Mouse (Mus musculus) lung, postnatal 0 days (tissue): ENCODE data around the gene Castor2. TPM values are rescaled to one million over a fixed set of nuclear protein-coding genes. Genes with fewer than 3 reads are reported as not detected.

Experiments used
- ATAC-seq: fragments of 200-750 bp; cut with Nextera tagmentation; 2 replicates; pipeline ENCODE4 v1.8.0; 2017; ENCODE audit warnings: moderate library complexity
- DNase-seq: peaks from one replicate; pipeline ENCODE4 v3.0.0-alpha.2; 2016; ENCODE audit warnings: low spot score
- H3K27ac ChIP-seq: fragments of 300-500 bp; sonication (generic); 2 replicates; pipeline ENCODE4 v1.5.1; 2014; ENCODE audit warnings: antibody characterized with exemption, mild to moderate bottlenecking, low read length, mixed read lengths
- H3K27me3 ChIP-seq: fragments of 300-500 bp; sonication (generic); replicated peaks from 2 replicates; pipeline ENCODE4 v1.6.1; 2014; ENCODE audit warnings: low read length, mixed read lengths; ENCODE audit not compliant: insufficient read depth
- H3K36me3 ChIP-seq: fragments of 300-500 bp; sonication (generic); 2 replicates; pipeline ENCODE4 v1.6.1; 2014; ENCODE audit warnings: low read length, mixed read lengths; ENCODE audit not compliant: insufficient read depth
- H3K4me1 ChIP-seq: fragments of 300-500 bp; sonication (generic); 2 replicates; pipeline ENCODE4 v1.6.1; 2014; ENCODE audit warnings: antibody characterized with exemption, low read depth, low read length, mixed read lengths; ENCODE audit not compliant: insufficient read depth
- H3K4me2 ChIP-seq: fragments of 300-500 bp; sonication (generic); replicated peaks from 2 replicates; pipeline ENCODE4 v1.6.1; 2014; ENCODE audit warnings: low read depth, mild to moderate bottlenecking, low read length, moderate library complexity, mixed read lengths
- H3K4me3 ChIP-seq: fragments of 300-500 bp; sonication (generic); 2 replicates; pipeline ENCODE4 v1.5.1; 2014; ENCODE audit warnings: low read depth, low read length
- H3K9ac ChIP-seq: fragments of 300-500 bp; sonication (generic); replicated peaks from 2 replicates; pipeline ENCODE4 v1.6.1; 2014; ENCODE audit warnings: low read depth, mild to moderate bottlenecking
- H3K9me3 ChIP-seq: fragments of 300-500 bp; sonication (generic); 2 replicates; pipeline ENCODE4 v1.6.1; 2016; ENCODE audit warnings: low read length, mixed read lengths
- CTCF ChIP-seq: IDR thresholded peaks from 2 replicates; pipeline ENCODE4 v1.5.1; 2016; ENCODE audit warnings: antibody characterized with exemption, mild to moderate bottlenecking
- EP300 ChIP-seq: IDR thresholded peaks from 2 replicates; pipeline ENCODE4 v1.6.1; 2016; ENCODE audit warnings: antibody characterized with exemption, mild to moderate bottlenecking, control low read depth
- WGBS: fragments of 180-500 bp; shearing (Covaris S2); extraction: QIAGEN DNeasy Blood & Tissue Kit; methylation state at CpG from one replicate; pipeline ENCODE4 v1.1.7; 2014; 5-methylcytosine and 5-hydroxymethylcytosine counted together
- polyA plus RNA-seq: library from polyadenylated mRNA; unstranded; fragments of >200 nt; fragmentation: Nextera tagmentation; extraction: Ambion mirVana; gene quantifications from 2 replicates; pipeline ENCODE4 v1.2.1, GENCODE M21; 2015

Castor2 gene
- 6.3 and 7.8 TPM in 2 replicates for polyA plus RNA-seq

GRCm38 (mm10) chr5:134099496-134100211 is at the start of gene Castor2:
TSS of gene Castor2 (plus strand) at chr5:134099711.
- peak within 1 kb of the TSS; percentile 68 for H3K9ac ChIP-seq
- ATAC-seq, result peak; percentile 94
- peak within 1 kb of the TSS; percentile 71 for H3K27ac ChIP-seq
- no peaks in the 10 kb centered on the region for H3K9me3 ChIP-seq
- no peaks in the 10 kb centered on the region for H3K27me3 ChIP-seq
- TF ChIP-seq EP300, result no peak
- TF ChIP-seq CTCF, result 0 out of 2 replicates have a peak, but pooled peaks have one; percentile 12
- H3K4me3 ChIP-seq, result peak within 1 kb of the TSS; percentile 80
- DNase-seq, result peak; percentile 94
- under 1% methylated on average over 45 of the region's 58 CpGs for WGBS
- no peaks in the 10 kb centered on the region for H3K36me3 ChIP-seq
- peak within 1 kb of the TSS; percentile 96 for H3K4me2 ChIP-seq
- no peaks in the 10 kb centered on the region; the same call in 1 of the 2 replicates for H3K4me1 ChIP-seq

GRCm38 (mm10) chr5:134050711-134051110 is 48.8 kb upstream of the Castor2 start:
- Histone ChIP-seq H3K27me3 (no peaks in the 10 kb centered on the region), H3K27ac (no peak overlapping the region), H3K4me2 (no peak overlapping the region), H3K9me3 (no peaks in the 10 kb centered on the region), H3K36me3 (no peaks in the 10 kb centered on the region), H3K9ac (no peak overlapping the region), H3K4me1 (no peaks in the 10 kb centered on the region), H3K4me3 (no peak overlapping the region)
- WGBS, result 17% methylated on average over 10 of the region's 10 CpGs
- DNase-seq, result no peak
- no peak for TF ChIP-seq CTCF
- no peak for TF ChIP-seq EP300
- no peak for ATAC-seq

GRCm38 (mm10) chr5:134052614-134053013 is 46.9 kb upstream of the Castor2 start:
- H3K4me3 ChIP-seq, result no peak overlapping the region
- no peak overlapping the region for H3K4me2 ChIP-seq
- ATAC-seq, result no peak
- no peak for DNase-seq
- 73% methylated on average over 4 of the region's 4 CpGs for WGBS
- no peaks in the 10 kb centered on the region for H3K4me1 ChIP-seq
- TF ChIP-seq EP300 (no peak), CTCF (peak; percentile 38)
- no peaks in the 10 kb centered on the region for H3K27me3 ChIP-seq
- no peaks in the 10 kb centered on the region for H3K9me3 ChIP-seq
- no peak overlapping the region for H3K27ac ChIP-seq
- H3K36me3 ChIP-seq, result no peaks in the 10 kb centered on the region
- no peak overlapping the region for H3K9ac ChIP-seq

- Histone ChIP-seq H3K9ac (no peak overlapping the region), H3K4me1 (no peaks in the 10 kb centered on the region), H3K9me3 (no peaks in the 10 kb centered on the region), H3K27me3 (no peaks in the 10 kb centered on the region), H3K27ac (no peak overlapping the region), H3K4me3 (no peak overlapping the region), H3K36me3 (no peaks in the 10 kb centered on the region), H3K4me2 (no peak overlapping the region)
- ATAC-seq, result no peak
- DNase-seq, result no peak
- WGBS, result 75% methylated on average over 4 of the region's 4 CpGs
- no peak for TF ChIP-seq EP300
- no peak for TF ChIP-seq CTCF
Observed at GRCm38 (mm10) chr5:134054496-134054895, 45.0 kb upstream of the Castor2 start.

GRCm38 (mm10) chr5:134058793-134059352 is 40.6 kb upstream of the Castor2 start:
- Histone ChIP-seq H3K4me2 (no peak overlapping the region), H3K9ac (no peak overlapping the region), H3K4me3 (no peak overlapping the region), H3K27me3 (no peaks in the 10 kb centered on the region), H3K36me3 (no peaks in the 10 kb centered on the region), H3K27ac (no peak overlapping the region), H3K9me3 (no peaks in the 10 kb centered on the region), H3K4me1 (no peaks in the 10 kb centered on the region)
- 22% methylated on average over 13 of the region's 13 CpGs for WGBS
- ATAC-seq (no peak), DNase-seq (no peak)
- TF ChIP-seq CTCF (no peak), EP300 (no peak)

- Histone ChIP-seq H3K4me2 (no peak overlapping the region), H3K27me3 (no peaks in the 10 kb centered on the region), H3K9ac (no peak overlapping the region), H3K4me1 (no peaks in the 10 kb centered on the region), H3K36me3 (no peaks in the 10 kb centered on the region), H3K27ac (no peak overlapping the region), H3K4me3 (no peak overlapping the region), H3K9me3 (no peaks in the 10 kb centered on the region)
- WGBS, result 36% methylated on average over 15 of the region's 15 CpGs
- ATAC-seq (peak; percentile 80), DNase-seq (peak; percentile 88)
- TF ChIP-seq CTCF, result peak; percentile 85
- TF ChIP-seq EP300, result no peak
Observed at GRCm38 (mm10) chr5:134063362-134064064, 36.0 kb upstream of the Castor2 start.
